Mouse (Mus musculus) liver, embryonic 14.5 days (tissue): ENCODE results near the gene Hgd.

ENCODE experiments used
- CTCF ChIP-seq: IDR thresholded peaks from 2 replicates; pipeline ENCODE4 v1.5.1; 2016; ENCODE audit warnings: antibody characterized with exemption, low read depth, control low read depth
- EP300 ChIP-seq: IDR thresholded peaks from 2 replicates; pipeline ENCODE4 v1.6.1; 2016; ENCODE audit warnings: antibody characterized with exemption, low read depth

GRCm38 (mm10) chr16:37611072-37611471 lies 31.1 kb downstream of the Hgd start:
- TF ChIP-seq CTCF (no peak), EP300 (no peak)
